Mouse (Mus musculus) neural tube, embryonic 15.5 days (tissue): ENCODE measurements around the gene F12. TPM values are rescaled to one million over a fixed set of nuclear protein-coding genes. Genes with fewer than 3 reads are reported as not detected.
"Not testable (repeated sequence)": the region's sequence is repeated elsewhere in the genome, so short reads cannot be mapped to it uniquely, and the experiment has no call there.

Experiments
- ATAC-seq: fragments of 200-750 bp; cut with Nextera tagmentation; 2 replicates; pipeline ENCODE4 v1.8.0; 2017; ENCODE audit warnings: mild to moderate bottlenecking, moderate TSS enrichment, moderate library complexity; ENCODE audit not compliant: low FRiP score
- H3K27ac ChIP-seq: fragments of 300-500 bp; sonication (generic); replicated peaks from 2 replicates; pipeline ENCODE4 v1.5.1; 2015; ENCODE audit warnings: mild to moderate bottlenecking, inconsistent platforms
- H3K27me3 ChIP-seq: fragments of 300-500 bp; sonication (generic); replicated peaks from 2 replicates; pipeline ENCODE4 v1.6.1; 2015; ENCODE audit warnings: inconsistent platforms
- H3K36me3 ChIP-seq: fragments of 300-500 bp; sonication (generic); 2 replicates; pipeline ENCODE4 v1.6.1; 2015; ENCODE audit warnings: inconsistent platforms
- H3K4me1 ChIP-seq: fragments of 300-500 bp; sonication (generic); 2 replicates; pipeline ENCODE4 v1.6.1; 2015; ENCODE audit warnings: inconsistent platforms
- H3K4me2 ChIP-seq: fragments of 300-500 bp; sonication (generic); 2 replicates; pipeline ENCODE4 v1.6.1; 2015; ENCODE audit warnings: inconsistent platforms, mild to moderate bottlenecking, moderate library complexity
- H3K4me3 ChIP-seq: fragments of 300-500 bp; sonication (generic); replicated peaks from 2 replicates; pipeline ENCODE4 v1.5.1; 2015; ENCODE audit warnings: mild to moderate bottlenecking, inconsistent platforms
- H3K9ac ChIP-seq: fragments of 300-500 bp; sonication (generic); replicated peaks from 2 replicates; pipeline ENCODE4 v1.6.1; 2015; ENCODE audit warnings: mild to moderate bottlenecking, inconsistent platforms
- H3K9me3 ChIP-seq: fragments of 300-500 bp; sonication (generic); replicated peaks from 2 replicates; pipeline ENCODE4 v1.6.1; 2016; ENCODE audit warnings: inconsistent platforms
- WGBS: fragments of 180-500 bp; shearing (Covaris S2); methylation state at CpG from one replicate; pipeline ENCODE4 v1.1.7; 2015; ENCODE audit warnings: mixed read lengths; 5-methylcytosine and 5-hydroxymethylcytosine counted together
- polyA plus RNA-seq: library from polyadenylated mRNA; unstranded; fragments of >200 nt; fragmentation: Nextera tagmentation; extraction: Ambion mirVana; gene quantifications from 2 replicates; pipeline ENCODE4 v1.2.1, GENCODE M21; 2015

The F12 gene
- polyA plus RNA-seq, 1 experiment from 2014 or later = 0.18 TPM

DNA sequence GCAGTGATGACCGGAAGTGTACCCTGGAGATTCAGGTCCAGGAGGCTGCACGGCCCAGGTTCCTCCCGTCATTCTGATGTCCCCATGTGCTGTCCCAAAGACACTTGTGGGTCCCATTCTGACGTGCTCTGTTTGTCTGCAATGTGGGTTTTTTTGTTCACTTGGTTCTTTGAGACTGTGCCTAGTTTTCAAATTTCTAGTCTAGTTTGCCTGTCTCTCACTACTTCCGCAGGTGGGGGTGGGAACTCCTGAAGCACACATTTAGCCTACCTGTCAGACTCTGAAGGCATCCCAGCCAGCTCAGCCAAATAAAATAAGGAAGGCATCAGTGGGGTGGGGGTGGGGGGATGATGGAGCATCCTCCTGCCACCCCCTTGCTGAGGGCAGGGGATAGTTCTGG lies 21.5 kb upstream of the F12 start:
- WGBS = 89% methylated on average over 5 of the region's 5 CpGs
- no peak overlapping the region for H3K9ac ChIP-seq

DNA sequence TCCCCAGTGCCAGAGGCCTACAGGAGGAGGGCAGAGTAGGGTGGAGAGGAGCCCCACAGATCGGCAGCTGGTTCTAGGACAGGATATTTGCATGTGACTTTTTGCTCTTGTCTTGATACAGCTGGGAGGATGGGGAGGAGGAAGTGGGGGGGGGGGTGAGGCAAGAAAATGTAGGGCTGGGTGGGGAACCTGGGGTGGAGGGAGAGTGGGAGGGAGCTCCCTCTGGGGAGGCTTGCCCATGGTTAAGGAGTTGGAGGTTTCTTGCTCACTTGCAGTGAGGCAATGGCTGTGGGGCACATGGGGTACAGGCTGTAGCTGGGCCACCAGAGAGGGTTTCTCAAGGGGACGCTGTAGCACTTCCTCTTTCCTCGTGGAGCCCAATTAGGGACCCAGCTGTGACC lies 20.9 kb upstream of the F12 start:
- no peak overlapping the region for H3K4me2 ChIP-seq
- H3K4me1 ChIP-seq = peaks cover 38% of the 10 kb centered on the region
- no peak overlapping the region for H3K4me3 ChIP-seq
- ATAC-seq = no peak
- WGBS = 57% methylated on average over 3 of the region's 3 CpGs
- H3K36me3 ChIP-seq = peaks cover 27% of the 10 kb centered on the region
- no peak overlapping the region for H3K27ac ChIP-seq
- no peaks in the 10 kb centered on the region for H3K27me3 ChIP-seq
- no peaks in the 10 kb centered on the region for H3K9me3 ChIP-seq
- no peak overlapping the region for H3K9ac ChIP-seq

More for the DNA sequence above, 21.5 kb upstream of the F12 start:
- no peak overlapping the region for H3K4me3 ChIP-seq
- H3K9me3 ChIP-seq = no peaks in the 10 kb centered on the region
- peaks cover 32% of the 10 kb centered on the region for H3K36me3 ChIP-seq
- H3K4me2 ChIP-seq = no peak overlapping the region
- no peaks in the 10 kb centered on the region for H3K27me3 ChIP-seq
- ATAC-seq = no peak
- peaks cover 38% of the 10 kb centered on the region for H3K4me1 ChIP-seq
- H3K27ac ChIP-seq = no peak overlapping the region

DNA sequence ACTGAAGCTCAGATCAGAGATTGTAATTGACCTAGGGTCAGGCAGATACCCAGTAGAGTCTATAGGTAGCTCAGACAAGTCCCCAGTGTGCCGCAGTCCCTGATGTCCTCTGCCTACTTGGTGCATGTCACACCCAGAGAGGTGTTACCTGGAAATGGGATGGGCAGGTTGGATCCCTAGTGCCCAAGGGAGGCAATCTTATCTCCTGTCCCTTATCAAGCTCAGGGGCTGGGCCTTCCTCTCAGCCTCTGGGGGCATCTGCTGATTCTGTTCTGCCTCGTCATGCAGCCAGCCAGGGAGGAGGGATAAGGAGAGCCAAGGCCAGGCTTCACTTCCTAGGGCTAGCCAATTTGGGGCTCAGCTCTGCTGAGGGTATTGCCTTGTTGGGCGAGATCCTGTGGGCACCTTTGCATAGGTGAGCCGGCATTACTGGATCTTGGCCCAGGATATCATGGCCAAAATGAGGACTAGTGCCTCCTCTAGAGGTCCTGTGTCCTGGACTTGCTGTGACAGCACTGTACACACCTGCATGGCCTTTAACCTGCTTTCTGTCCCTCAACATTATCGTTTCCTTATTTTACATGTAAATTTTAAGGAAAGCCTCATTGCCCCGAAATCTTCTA lies 20.0 kb upstream of the F12 start:
- Histone ChIP-seq H3K36me3 (peaks cover 17% of the 10 kb centered on the region), H3K9ac (peak overlapping the region; percentile 96), H3K9me3 (no peaks in the 10 kb centered on the region), H3K27me3 (no peaks in the 10 kb centered on the region), H3K4me1 (peaks cover 38% of the 10 kb centered on the region), H3K4me2 (peak overlapping the region; percentile 87), H3K27ac (0 out of 2 replicates have a peak overlapping the region, but pooled peaks have one; percentile 95), H3K4me3 (peak overlapping the region; percentile 90)
- 85% methylated on average over 6 of the region's 6 CpGs for WGBS
- no peak for ATAC-seq

DNA sequence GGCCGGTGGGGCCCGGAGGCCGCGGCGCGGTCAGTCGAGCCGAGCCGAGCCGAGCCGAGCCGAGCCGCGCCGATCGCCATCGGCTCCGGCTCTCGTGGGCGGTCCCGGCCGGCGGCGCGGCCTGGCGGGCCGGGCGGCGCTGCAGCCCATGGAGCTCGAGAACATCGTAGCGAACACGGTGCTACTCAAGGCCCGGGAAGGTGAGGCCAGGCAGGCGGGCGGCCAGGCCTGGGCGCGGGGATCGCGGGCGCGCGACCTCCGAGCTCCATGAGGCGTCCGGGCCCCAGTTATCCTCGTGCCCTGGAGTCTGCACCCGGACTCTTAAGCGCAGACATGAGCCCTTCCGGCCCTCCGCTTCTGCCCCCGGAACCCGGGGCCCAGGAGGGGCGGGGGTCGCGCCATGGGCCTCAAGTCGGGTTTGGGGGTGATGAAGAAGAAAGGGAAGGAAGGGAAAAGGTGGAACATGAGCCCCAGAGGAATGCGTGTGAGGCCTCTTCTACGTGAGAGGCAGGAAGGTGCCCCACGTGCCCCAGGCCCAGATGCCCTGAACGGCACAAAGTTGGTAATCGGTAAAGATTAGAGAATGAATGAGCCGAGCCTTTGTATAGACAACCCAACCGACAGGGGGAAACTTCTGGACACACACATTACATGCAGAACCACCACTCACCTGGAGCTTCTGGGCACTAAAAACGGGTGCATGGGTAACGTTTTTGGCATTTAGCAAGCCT lies 18.9 kb upstream of the F12 start:
- Histone ChIP-seq H3K4me2 (peak overlapping the region; percentile 87), H3K4me1 (peaks cover 38% of the 10 kb centered on the region), H3K9ac (peak overlapping the region; percentile 96), H3K36me3 (peaks cover 6% of the 10 kb centered on the region), H3K27me3 (no peaks in the 10 kb centered on the region), H3K27ac (peak overlapping the region; percentile 95), H3K9me3 (no peaks in the 10 kb centered on the region), H3K4me3 (peak overlapping the region; percentile 90)
- no peak; the same call in 1 of the 2 replicates for ATAC-seq
- under 1% methylated on average over 50 of the region's 66 CpGs for WGBS

DNA sequence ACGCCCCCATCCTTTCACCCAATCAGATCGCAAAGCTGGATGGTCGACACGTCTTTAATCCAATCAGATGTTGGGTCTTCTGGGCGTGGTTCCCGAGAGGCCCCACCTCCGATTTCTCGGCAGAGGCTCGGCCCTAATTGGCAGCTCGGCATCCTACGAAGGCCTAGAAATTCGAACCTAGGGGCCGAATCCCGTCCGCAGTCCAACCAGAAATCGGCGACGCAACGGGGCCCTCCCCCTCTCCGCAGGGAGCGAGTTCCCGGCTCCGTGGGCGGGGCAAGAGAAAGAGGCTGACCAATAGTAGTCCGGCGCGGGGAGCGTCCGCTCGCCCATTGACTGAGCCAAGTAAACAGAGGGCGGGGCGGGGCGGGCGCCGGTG lies 18.3 kb upstream of the F12 start, which contains the start of gene Grk6:
TSS of gene Grk6 (plus strand) at position 136 of the 379 bp plus-strand sequence.
- Histone ChIP-seq H3K9me3 (no peaks in the 10 kb centered on the region), H3K4me1 (peaks cover 38% of the 10 kb centered on the region), H3K4me2 (peak within 1 kb of the TSS; percentile 87), H3K4me3 (peak within 1 kb of the TSS; percentile 90), H3K36me3 (peaks cover 3% of the 10 kb centered on the region; the same call in 1 of the 2 replicates), H3K9ac (peak within 1 kb of the TSS; percentile 96), H3K27ac (peak within 1 kb of the TSS; percentile 95), H3K27me3 (no peaks in the 10 kb centered on the region)
- peak; percentile 96 for ATAC-seq
- 0% methylated on average over 29 of the region's 35 CpGs for WGBS

DNA sequence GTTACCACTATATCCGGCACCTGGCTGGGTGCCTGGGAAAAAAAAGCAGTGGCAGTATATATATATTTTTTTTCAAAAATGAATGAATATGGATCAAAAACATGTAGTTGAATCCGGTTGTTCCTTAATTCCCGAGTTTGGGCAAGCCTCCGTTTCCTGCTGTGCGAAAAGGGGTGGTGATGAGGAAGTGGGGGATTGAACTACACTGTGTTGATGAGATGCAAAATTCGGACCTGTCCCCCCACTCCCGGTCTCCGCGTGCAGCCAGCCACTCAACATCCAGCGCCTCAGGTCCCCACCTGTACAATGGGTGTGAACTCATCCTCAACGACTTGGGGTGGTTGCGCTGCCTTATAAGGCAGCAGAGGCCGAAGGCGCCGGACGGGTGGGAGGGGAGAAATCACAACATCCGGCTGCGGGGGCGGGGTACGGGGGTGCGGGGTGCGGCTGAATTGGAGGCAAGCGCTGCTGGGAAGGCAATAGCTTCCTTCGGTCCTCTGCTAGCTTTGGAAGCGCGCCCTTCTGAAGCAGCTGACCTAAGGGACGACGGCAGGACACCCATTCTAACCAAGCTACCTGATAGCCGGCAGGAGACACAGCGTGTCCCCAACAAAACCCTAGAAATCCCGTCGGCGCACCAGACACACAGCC lies 17.8 kb upstream of the F12 start:
- ATAC-seq = peak; percentile 83
- under 1% methylated on average over 33 of the region's 33 CpGs for WGBS
- peak overlapping the region; percentile 90 for H3K4me3 ChIP-seq

DNA sequence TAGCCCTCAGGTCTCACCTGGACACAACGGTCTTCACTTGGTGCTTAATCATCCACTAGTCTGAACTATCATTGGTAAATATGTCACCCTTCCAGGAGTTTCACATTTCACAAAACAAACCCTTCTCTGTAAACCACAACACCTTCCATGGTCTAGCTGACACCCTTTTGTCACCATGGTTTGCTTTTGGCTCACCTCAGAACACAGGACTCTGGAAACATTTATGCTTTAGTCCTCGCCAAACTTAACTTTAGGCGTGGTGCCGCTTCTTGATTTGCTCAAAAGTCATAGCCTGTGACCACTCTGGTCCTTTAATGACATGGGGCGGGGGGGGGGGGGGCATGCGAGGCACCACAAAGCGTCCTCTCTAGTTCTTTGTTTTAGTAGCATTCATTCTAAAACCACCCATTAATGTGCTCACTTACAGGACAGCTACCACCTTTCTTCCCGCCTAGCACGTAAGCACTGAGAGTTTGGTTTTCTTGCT lies 17.2 kb upstream of the F12 start:
- ATAC-seq = no peak
- H3K9me3 ChIP-seq = no peaks in the 10 kb centered on the region
- H3K27me3 ChIP-seq = no peaks in the 10 kb centered on the region
- H3K4me2 ChIP-seq = peak overlapping the region; percentile 87
- H3K4me1 ChIP-seq = peaks cover 38% of the 10 kb centered on the region
- peak overlapping the region; percentile 95 for H3K27ac ChIP-seq
- H3K36me3 ChIP-seq = no peaks in the 10 kb centered on the region
- H3K4me3 ChIP-seq = peak overlapping the region; percentile 90
- peak overlapping the region; percentile 63 for H3K9ac ChIP-seq
- 30% methylated on average over 9 of the region's 9 CpGs for WGBS

More for the DNA sequence above, 17.8 kb upstream of the F12 start:
- Histone ChIP-seq H3K4me1 (peaks cover 38% of the 10 kb centered on the region), H3K27me3 (no peaks in the 10 kb centered on the region), H3K27ac (peak overlapping the region; percentile 95), H3K9ac (peak overlapping the region; percentile 63), H3K4me2 (peak overlapping the region; percentile 87), H3K9me3 (no peaks in the 10 kb centered on the region), H3K36me3 (no peaks in the 10 kb centered on the region)

DNA sequence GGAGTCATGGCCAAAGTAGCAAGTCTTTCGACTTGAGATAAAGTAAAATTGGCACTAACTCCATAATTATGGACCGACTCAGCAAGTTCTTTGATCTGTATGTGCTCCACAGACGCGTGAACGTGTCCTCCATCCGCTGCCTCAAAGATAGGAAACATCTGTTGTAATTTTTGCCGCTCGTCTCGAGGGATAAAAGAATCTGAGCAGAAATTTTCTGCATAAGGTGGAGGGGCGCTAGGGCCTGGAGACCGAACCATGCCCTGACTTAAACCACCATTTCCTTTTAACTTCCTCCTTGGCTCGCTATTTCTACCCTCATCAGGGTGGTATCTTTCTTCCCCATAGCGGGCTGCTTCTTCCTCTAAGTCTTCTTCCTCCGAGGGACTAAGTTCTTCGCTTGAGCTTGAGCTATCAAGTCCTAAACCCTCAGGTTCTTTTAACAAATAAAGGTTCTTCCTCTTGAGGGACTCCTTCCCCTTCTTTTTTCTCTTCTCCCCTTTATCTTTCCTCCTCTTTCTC lies 10.6 kb upstream of the F12 start:
- not testable (repeated sequence) for H3K4me2 ChIP-seq, H3K36me3 ChIP-seq, ATAC-seq, H3K27me3 ChIP-seq, H3K4me1 ChIP-seq, H3K4me3 ChIP-seq, H3K9me3 ChIP-seq, H3K27ac ChIP-seq, H3K9ac ChIP-seq
- 88% methylated on average over 15 of the region's 15 CpGs for WGBS

DNA sequence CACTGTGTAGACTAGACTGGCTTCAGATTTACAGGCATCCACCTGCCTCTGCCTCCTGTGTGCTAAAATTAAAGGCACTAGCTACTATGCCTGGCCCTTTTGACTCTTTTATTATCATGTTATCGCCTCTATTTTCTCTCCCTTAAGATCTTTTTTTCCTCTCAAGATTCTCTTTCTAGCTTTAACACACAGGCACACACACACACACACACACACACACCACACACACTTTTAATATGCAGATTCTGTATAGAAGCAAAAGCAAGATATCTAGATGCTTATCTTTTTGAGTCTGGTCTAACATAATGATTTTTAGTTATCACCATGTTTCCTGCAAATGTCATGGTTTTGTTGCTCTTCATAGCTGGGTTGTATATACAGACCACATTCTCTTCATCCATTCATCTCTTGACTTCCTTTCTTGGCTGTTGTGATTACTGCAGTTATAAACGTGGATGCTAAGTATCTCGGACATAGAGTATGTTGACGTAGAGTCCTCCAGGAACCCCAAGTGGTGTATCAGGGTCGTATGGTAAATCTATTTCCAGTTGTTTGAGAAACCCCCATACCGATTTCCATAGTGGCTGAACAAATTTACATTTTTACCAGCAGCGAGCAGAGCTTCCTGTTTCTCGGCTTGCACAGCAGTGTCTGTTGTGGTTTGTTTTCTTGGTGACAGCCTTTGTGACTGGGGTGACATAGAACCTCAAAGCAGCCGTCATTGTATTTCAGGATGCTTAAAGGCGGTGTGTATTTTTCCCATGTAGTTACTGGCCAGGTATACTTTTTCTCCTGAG lies 5.5 kb upstream of the F12 start:
- Histone ChIP-seq H3K4me1 (no peaks in the 10 kb centered on the region), H3K36me3 (no peaks in the 10 kb centered on the region), H3K4me2 (no peak overlapping the region), H3K27me3 (no peaks in the 10 kb centered on the region), H3K4me3 (no peak overlapping the region), H3K9me3 (no peaks in the 10 kb centered on the region), H3K9ac (no peak overlapping the region), H3K27ac (no peak overlapping the region)
- ATAC-seq = no peak
- 79% methylated on average over 10 of the region's 10 CpGs for WGBS

DNA sequence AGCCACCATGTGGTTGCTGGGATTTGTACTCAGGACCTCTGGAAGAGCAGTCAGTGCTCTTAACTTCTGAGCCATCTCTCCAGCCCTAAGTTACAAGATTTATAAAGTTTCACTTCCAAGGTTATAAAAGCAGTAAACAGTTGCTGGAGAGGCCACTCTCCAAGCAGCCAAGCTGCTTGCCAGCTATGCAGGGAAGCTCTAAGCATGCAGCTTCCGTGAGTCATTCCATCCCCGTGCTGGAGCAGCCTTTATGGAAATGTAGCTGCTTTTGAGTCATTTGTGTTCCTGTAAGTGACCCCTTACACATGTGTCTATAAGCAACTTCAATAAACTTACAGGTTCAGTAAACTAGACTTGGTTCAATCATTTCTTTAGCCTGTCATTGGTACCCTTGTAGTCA lies 4.0 kb upstream of the F12 start:
- Histone ChIP-seq H3K4me1 (no peaks in the 10 kb centered on the region), H3K4me3 (no peak overlapping the region), H3K36me3 (no peaks in the 10 kb centered on the region), H3K27ac (no peak overlapping the region), H3K27me3 (no peaks in the 10 kb centered on the region), H3K4me2 (no peak overlapping the region), H3K9ac (no peak overlapping the region), H3K9me3 (no peaks in the 10 kb centered on the region)
- no peak for ATAC-seq
- WGBS = 85% methylated on average over 2 of the region's 2 CpGs
